Mouse (Mus musculus) liver, embryonic 11.5 days (tissue): Measurements from ENCODE around the gene Rdh16f1. TPM values are rescaled to one million over a fixed set of nuclear protein-coding genes. Genes with fewer than 3 reads are reported as not detected.

Experiments used
- ATAC-seq: fragments of 200-750 bp; cut with Nextera tagmentation; replicated peaks from 2 replicates; pipeline ENCODE4 v1.8.0; 2017; ENCODE audit warnings: moderate number of reproducible peaks, mild to moderate bottlenecking, moderate TSS enrichment, moderate library complexity; ENCODE audit not compliant: low FRiP score
- DNase-seq: peaks from one replicate; pipeline ENCODE4 v3.0.0-alpha.2; 2017; ENCODE audit warnings: low spot score
- H3K27ac ChIP-seq: fragments of 300-500 bp; sonication (generic); 2 replicates; pipeline ENCODE4 v1.5.1; 2014; ENCODE audit warnings: mild to moderate bottlenecking, low read depth, low read length, control low read depth
- H3K27me3 ChIP-seq: fragments of 300-500 bp; sonication (generic); replicated peaks from 2 replicates; pipeline ENCODE4 v1.6.1; 2014; ENCODE audit warnings: low read length, mixed read lengths; ENCODE audit not compliant: control insufficient read depth, insufficient read depth
- H3K36me3 ChIP-seq: fragments of 300-500 bp; sonication (generic); 2 replicates; pipeline ENCODE4 v1.6.1; 2014; ENCODE audit warnings: mild to moderate bottlenecking, low read length, moderate library complexity, mixed read lengths; ENCODE audit not compliant: control insufficient read depth, insufficient read depth
- H3K4me1 ChIP-seq: fragments of 300-500 bp; sonication (generic); replicated peaks from 2 replicates; pipeline ENCODE4 v1.6.1; 2014; ENCODE audit warnings: low read length, mixed read lengths; ENCODE audit not compliant: control insufficient read depth, insufficient read depth
- H3K4me2 ChIP-seq: fragments of 300-500 bp; sonication (generic); 2 replicates; pipeline ENCODE4 v1.6.1; 2014; ENCODE audit warnings: mild to moderate bottlenecking, control low read depth, moderate library complexity
- H3K4me3 ChIP-seq: fragments of 300-500 bp; sonication (generic); 2 replicates; pipeline ENCODE4 v1.5.1; 2014; ENCODE audit warnings: low read depth, low read length, control low read depth
- H3K9ac ChIP-seq: fragments of 300-500 bp; sonication (generic); 2 replicates; pipeline ENCODE4 v1.6.1; 2014; ENCODE audit warnings: low read depth, low read length, control low read depth
- H3K9me3 ChIP-seq: fragments of 300-500 bp; sonication (generic); 2 replicates; pipeline ENCODE4 v1.6.1; 2016; ENCODE audit warnings: low read length, inconsistent platforms, mixed read lengths; ENCODE audit not compliant: control insufficient read depth
- WGBS: fragments of 180-500 bp; shearing (Covaris S2); extraction: QIAGEN DNeasy Blood & Tissue Kit; methylation state at CpG from one replicate; pipeline ENCODE4 v1.1.7; 2014; 5-methylcytosine and 5-hydroxymethylcytosine counted together
- polyA plus RNA-seq: library from polyadenylated mRNA; unstranded; fragments of >200 nt; fragmentation: Nextera tagmentation; extraction: Ambion mirVana; gene quantifications from 2 replicates; pipeline ENCODE4 v1.2.1, GENCODE M21; 2014

Gene Rdh16f1
- 0.19 and 0.22 TPM in 2 replicates for polyA plus RNA-seq

GRCm38 (mm10) chr10:127759181-127760110, at the start of gene Rdh16f1, which contains the start of gene Rdh1:
Gene Rdh16f1 (plus strand): TSS chr10:127759787.
Gene Rdh1 (plus strand): TSS chr10:127759721.
- Histone ChIP-seq H3K4me3 (no peak within 1 kb of the TSS), H3K9me3 (no peaks in the 10 kb centered on the region), H3K4me2 (no peak within 1 kb of the TSS), H3K9ac (no peak within 1 kb of the TSS), H3K4me1 (peaks cover 8% of the 10 kb centered on the region), H3K36me3 (no peaks in the 10 kb centered on the region), H3K27ac (no peak within 1 kb of the TSS; the same call in 1 of the 2 replicates), H3K27me3 (no peaks in the 10 kb centered on the region)
- DNase-seq (no peak), ATAC-seq (no peak)
- WGBS, result 58% methylated on average over 9 of the region's 9 CpGs

- no peak for ATAC-seq
- Histone ChIP-seq H3K27ac (no peak overlapping the region), H3K27me3 (no peaks in the 10 kb centered on the region), H3K4me2 (no peak overlapping the region), H3K9me3 (no peaks in the 10 kb centered on the region), H3K4me3 (no peak overlapping the region), H3K9ac (no peak overlapping the region), H3K4me1 (no peaks in the 10 kb centered on the region), H3K36me3 (no peaks in the 10 kb centered on the region)
- 79% methylated on average over 13 of the region's 13 CpGs for WGBS
- DNase-seq, result no peak
These were observed 49.3 kb upstream of the Rdh16f1 start for GRCm38 (mm10) chr10:127710331-127710730.

GRCm38 (mm10) chr10:127712736-127713135, 46.9 kb upstream of the Rdh16f1 start:
- H3K27me3 ChIP-seq, result no peaks in the 10 kb centered on the region
- WGBS, result 69% methylated on average over 6 of the region's 6 CpGs
- H3K4me2 ChIP-seq, result no peak overlapping the region
- no peaks in the 10 kb centered on the region for H3K9me3 ChIP-seq
- H3K9ac ChIP-seq, result no peak overlapping the region
- H3K4me3 ChIP-seq, result no peak overlapping the region
- no peaks in the 10 kb centered on the region for H3K4me1 ChIP-seq
- no peaks in the 10 kb centered on the region for H3K36me3 ChIP-seq
- H3K27ac ChIP-seq, result no peak overlapping the region
- no peak for DNase-seq
- ATAC-seq, result no peak

- Histone ChIP-seq H3K4me3 (no peak overlapping the region; the same call in 1 of the 2 replicates), H3K27me3 (peaks cover 36% of the 10 kb centered on the region)
These were observed 37.7 kb upstream of the Rdh16f1 start for GRCm38 (mm10) chr10:127721671-127722418.

GRCm38 (mm10) chr10:127724178-127724577, 35.4 kb upstream of the Rdh16f1 start, which contains the start of gene Tac2:
Gene Tac2 (plus strand): TSS chr10:127724478.
- no peaks in the 10 kb centered on the region for H3K36me3 ChIP-seq
- no peak within 1 kb of the TSS for H3K27ac ChIP-seq
- no peak within 1 kb of the TSS for H3K4me2 ChIP-seq
- 70% methylated on average over 3 of the region's 3 CpGs for whole genome bisulfite sequencing
- no peak within 1 kb of the TSS for H3K9ac ChIP-seq
- H3K4me3 ChIP-seq, result no peak within 1 kb of the TSS
- peaks cover 40% of the 10 kb centered on the region for H3K27me3 ChIP-seq
- H3K9me3 ChIP-seq, result no peaks in the 10 kb centered on the region
- DNase-seq (no peak), ATAC-seq (no peak)
- peaks cover 11% of the 10 kb centered on the region for H3K4me1 ChIP-seq

More at GRCm38 (mm10) chr10:127721671-127722418, 37.7 kb upstream of the Rdh16f1 start:
- H3K4me2 ChIP-seq, result peak overlapping the region; percentile 30
- WGBS, result 14% methylated on average over 20 of the region's 20 CpGs
- no peaks in the 10 kb centered on the region for H3K36me3 ChIP-seq
- H3K9me3 ChIP-seq, result no peaks in the 10 kb centered on the region
- no peak overlapping the region for H3K9ac ChIP-seq
- no peak for DNase-seq
- H3K27ac ChIP-seq, result no peak overlapping the region
- peaks cover 2% of the 10 kb centered on the region; the same call in 1 of the 2 replicates for H3K4me1 ChIP-seq
- ATAC-seq, result no peak

- Histone ChIP-seq H3K4me3 (no peak overlapping the region), H3K4me1 (peaks cover 21% of the 10 kb centered on the region), H3K27ac (no peak overlapping the region), H3K4me2 (no peak overlapping the region), H3K27me3 (peaks cover 35% of the 10 kb centered on the region), H3K9me3 (no peaks in the 10 kb centered on the region), H3K9ac (no peak overlapping the region), H3K36me3 (no peaks in the 10 kb centered on the region)
- ATAC-seq, result peak; percentile 68
- WGBS, result 66% methylated on average over 4 of the region's 4 CpGs
- DNase-seq, result no peak
These were observed 34.5 kb upstream of the Rdh16f1 start for GRCm38 (mm10) chr10:127725136-127725535.

- no peaks in the 10 kb centered on the region for H3K36me3 ChIP-seq
- ATAC-seq, result no peak
- 77% methylated on average over 8 of the region's 8 CpGs for WGBS
- peak overlapping the region; percentile 0; the same call in 1 of the 2 replicates for H3K9ac ChIP-seq
- DNase-seq, result no peak
- no peak overlapping the region for H3K4me3 ChIP-seq
- H3K9me3 ChIP-seq, result no peaks in the 10 kb centered on the region
- H3K4me2 ChIP-seq, result no peak overlapping the region
- H3K4me1 ChIP-seq, result peaks cover 32% of the 10 kb centered on the region
- H3K27ac ChIP-seq, result no peak overlapping the region
- peaks cover 8% of the 10 kb centered on the region; the same call in 1 of the 2 replicates for H3K27me3 ChIP-seq
These were observed 31.1 kb upstream of the Rdh16f1 start for GRCm38 (mm10) chr10:127728437-127728836.

GRCm38 (mm10) chr10:127730285-127730932, 29.2 kb upstream of the Rdh16f1 start:
- H3K4me2 ChIP-seq, result peak overlapping the region; percentile 26
- no peak overlapping the region for H3K9ac ChIP-seq
- ATAC-seq, result peak; percentile 94

More at GRCm38 (mm10) chr10:127730285-127730932, 29.2 kb upstream of the Rdh16f1 start:
- 52% methylated on average over 11 of the region's 11 CpGs for WGBS
- H3K36me3 ChIP-seq, result no peaks in the 10 kb centered on the region
- no peaks in the 10 kb centered on the region for H3K9me3 ChIP-seq
- H3K27ac ChIP-seq, result peak overlapping the region; percentile 67
- no peak for DNase-seq
- peaks cover 42% of the 10 kb centered on the region for H3K4me1 ChIP-seq
- peaks cover 8% of the 10 kb centered on the region; the same call in 1 of the 2 replicates for H3K27me3 ChIP-seq
- H3K4me3 ChIP-seq, result no peak overlapping the region
